In the genomic region with DNA sequence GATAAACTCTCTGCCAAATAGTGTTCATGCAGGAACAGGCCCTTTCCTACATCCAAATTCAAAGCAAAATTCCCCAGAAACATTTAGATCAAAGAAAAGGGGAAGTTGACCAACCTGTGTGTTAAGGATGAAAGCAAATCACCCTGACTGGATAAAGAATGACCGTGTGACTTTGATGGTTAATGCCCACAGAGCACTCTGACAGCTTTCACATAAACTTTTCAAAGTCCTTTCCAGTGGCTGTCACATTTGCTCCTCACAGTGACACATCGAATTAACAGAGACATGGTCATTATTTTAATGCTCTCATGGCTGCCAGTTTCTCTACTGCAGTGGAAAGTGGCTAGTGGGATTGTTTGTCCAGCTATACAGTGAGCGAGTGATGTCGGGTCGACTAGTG, we compare ENCODE assay signal across 18 mouse cellular contexts. TPM values are rescaled to one million over a fixed set of nuclear protein-coding genes. Genes with fewer than 3 reads are reported as not detected.
"Had no signal": no experiment of that assay in that cellular context is flagged by ENCODE, and none has a peak within 500 bp of the region (broad histone marks: within the 10 kb centered on the region; RNA-seq: fewer than 3 reads in every experiment).

No protein-coding gene starts in this region.

- H3K4me1 ChIP-seq: liver, embryonic 13.5 days; liver, embryonic 15.5 days; lung, embryonic 15.5 days; megakaryocyte, embryonic 14.5 days; neural tube, embryonic 12.5 days; stomach, embryonic 15.5 days had no signal

- H3K9me3 ChIP-seq: liver, embryonic 13.5 days; liver, embryonic 15.5 days; lung, embryonic 15.5 days; megakaryocyte, embryonic 14.5 days; neural tube, embryonic 12.5 days; stomach, embryonic 15.5 days had no signal

- H3K9ac ChIP-seq: liver, embryonic 13.5 days; liver, embryonic 15.5 days; liver, postnatal 0 days; lung, embryonic 15.5 days; neural tube, embryonic 12.5 days; stomach, embryonic 15.5 days had no signal

- H3K4me2 ChIP-seq: liver, embryonic 13.5 days; liver, embryonic 15.5 days; lung, embryonic 15.5 days; neural tube, embryonic 12.5 days; stomach, embryonic 15.5 days had no signal

- H3K36me3 ChIP-seq: liver, embryonic 13.5 days; liver, embryonic 15.5 days; lung, embryonic 15.5 days; neural tube, embryonic 12.5 days; stomach, embryonic 15.5 days had no signal

- H3K27me3 ChIP-seq: liver, embryonic 13.5 days; lung, embryonic 15.5 days; megakaryocyte, embryonic 14.5 days; neural tube, embryonic 12.5 days; stomach, embryonic 15.5 days had no signal

- DNase-seq: liver, embryonic 13.5 days; liver, postnatal 0 days; lung, adult 2 months; lung, postnatal 14 days; lung, postnatal 36 days; right cerebral cortex, postnatal 14 days; thymus, adult 2 months; thymus, postnatal 25 days; thymus, postnatal 4 days had no signal

- H3K27ac ChIP-seq: liver, embryonic 13.5 days; liver, embryonic 15.5 days; lung, embryonic 15.5 days; macrophage; neural tube, embryonic 12.5 days; stomach, embryonic 15.5 days; stomach, postnatal 0 days had no signal

- ATAC-seq: liver, postnatal 0 days; lung, postnatal 0 days; midbrain, embryonic 16.5 days had no signal

- H3K4me3 ChIP-seq: liver, embryonic 13.5 days; liver, embryonic 15.5 days; lung, embryonic 15.5 days; megakaryocyte, embryonic 14.5 days; neural tube, embryonic 12.5 days; stomach, embryonic 15.5 days had no signal

RNA-seq across cellular contexts. Expression of a gene that starts 8.5 kb away (rescaled TPM):
- polyA plus RNA-seq: macrophage had no signal
